13 mouse cellular contexts compared by ENCODE assay signal in the genomic region with DNA sequence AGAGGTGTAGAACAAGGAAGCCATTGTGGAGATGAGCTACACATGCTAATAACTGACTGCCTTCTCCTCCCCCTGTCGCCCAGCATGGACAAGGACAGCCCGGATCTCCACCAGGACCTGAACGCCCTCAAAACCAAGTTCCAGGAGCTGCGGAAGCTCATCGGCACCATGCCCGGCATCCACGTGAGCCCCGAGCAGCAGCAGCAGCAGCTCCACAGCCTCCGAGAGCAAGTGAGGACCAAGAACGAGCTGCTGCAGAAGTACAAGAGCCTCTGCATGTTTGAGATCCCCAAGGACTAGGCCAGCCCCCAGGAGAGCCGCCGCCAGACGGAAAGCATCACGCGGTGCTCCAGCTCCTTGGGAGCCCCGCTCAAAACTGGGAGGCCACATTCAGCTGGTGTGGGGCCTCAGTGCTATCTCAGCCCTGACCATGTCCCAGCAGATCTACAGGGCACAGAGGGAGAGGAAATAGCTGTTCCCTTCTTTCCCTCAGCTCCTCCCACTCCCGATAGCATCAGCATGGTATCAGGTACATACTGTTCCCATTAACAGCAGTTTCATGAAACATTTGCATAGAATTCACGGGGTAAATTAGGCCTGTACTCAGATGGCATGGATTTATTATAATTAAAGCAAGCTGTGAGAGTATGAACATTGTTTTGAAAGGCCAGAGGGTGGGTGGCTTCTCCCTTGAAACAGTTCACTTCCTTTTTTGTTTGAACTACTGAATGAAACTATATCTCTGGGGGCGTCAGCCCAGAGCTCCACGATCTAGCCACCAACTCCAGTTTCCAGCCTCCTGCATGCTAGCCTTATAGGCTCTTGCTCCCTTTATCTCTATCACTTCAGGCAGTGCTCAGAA. TPM values are rescaled to one million over a fixed set of nuclear protein-coding genes. Genes with fewer than 3 reads are reported as not detected.
DNase-seq lines count a peak whose midpoint lies in the region; ATAC-seq and TF ChIP-seq lines count a peak whose summit lies in the region.
"Had no signal": no experiment of that assay in that cellular context is flagged by ENCODE, and none has a peak within 500 bp of the region (broad histone marks: within the 10 kb centered on the region; RNA-seq: fewer than 3 reads in every experiment).

No protein-coding gene starts in this region.

- peaks cover 23% of the 10 kb centered on the region for H3K27me3 ChIP-seq in embryonic facial prominence, embryonic 14.5 days (replicated peaks; ENCODE audit: control insufficient read depth, insufficient read depth, low read length)
- H3K27me3 ChIP-seq in limb, embryonic 15.5 days = peaks cover 30% of the 10 kb centered on the region
- peaks cover 33% of the 10 kb centered on the region for H3K27me3 ChIP-seq in hindbrain, embryonic 12.5 days

- TF ChIP-seq CTCF in layer of hippocampus, adult 2 months (conservative IDR thresholded peaks at IDR 0.05) = no peak

- ATAC-seq in embryonic facial prominence, embryonic 14.5 days (ENCODE audit: low read depth) = peak; percentile 22; the same call in 1 of the 2 replicates
- no peak for ATAC-seq in limb, embryonic 15.5 days (ENCODE audit: insufficient number of reproducible peaks, low FRiP score, low TSS enrichment, low read depth)
- no peak for ATAC-seq in hindbrain, embryonic 12.5 days (ENCODE audit: low FRiP score)
- ATAC-seq: activated CD4-positive, CD25-positive, alpha-beta regulatory T cell, adult 4 months; forebrain, embryonic 13.5 days; intestine, embryonic 15.5 days had no signal

- H3K36me3 ChIP-seq in embryonic facial prominence, embryonic 14.5 days (ENCODE audit: control insufficient read depth, insufficient read depth, low read length) = peaks cover 26% of the 10 kb centered on the region
- H3K36me3 ChIP-seq in limb, embryonic 15.5 days = peaks cover 32% of the 10 kb centered on the region
- H3K36me3 ChIP-seq in hindbrain, embryonic 12.5 days = peaks cover 18% of the 10 kb centered on the region

- H3K4me3 ChIP-seq in layer of hippocampus, adult 2 months = no peak overlapping the region
- H3K4me3 ChIP-seq in embryonic facial prominence, embryonic 14.5 days (ENCODE audit: low read depth, low read length) = no peak overlapping the region
- H3K4me3 ChIP-seq in limb, embryonic 15.5 days = no peak overlapping the region
- H3K4me3 ChIP-seq in hindbrain, embryonic 12.5 days = no peak overlapping the region
- H3K4me3 ChIP-seq: forebrain, embryonic 13.5 days; intestine, embryonic 15.5 days had no signal

- no peak overlapping the region; the same call in 1 of the 2 replicates for H3K9ac ChIP-seq in embryonic facial prominence, embryonic 14.5 days (ENCODE audit: low read depth, low read length)
- H3K9ac ChIP-seq in limb, embryonic 15.5 days = no peak overlapping the region
- H3K9ac ChIP-seq in hindbrain, embryonic 12.5 days = no peak overlapping the region
- H3K9ac ChIP-seq: forebrain, embryonic 13.5 days; intestine, embryonic 15.5 days had no signal

- H3K27ac ChIP-seq in layer of hippocampus, adult 2 months = peak overlapping the region; percentile 88
- H3K27ac ChIP-seq in embryonic facial prominence, embryonic 14.5 days (replicated peaks; ENCODE audit: low read depth, low read length) = peak overlapping the region; percentile 46; the same call in 1 of the 2 replicates
- H3K27ac ChIP-seq in limb, embryonic 15.5 days = peak overlapping the region; percentile 33; the same call in 1 of the 2 replicates
- no peak overlapping the region for H3K27ac ChIP-seq in hindbrain, embryonic 12.5 days
- H3K27ac ChIP-seq: forebrain, embryonic 13.5 days; intestine, embryonic 15.5 days had no signal

- H3K9me3 ChIP-seq in embryonic facial prominence, embryonic 14.5 days (ENCODE audit: control insufficient read depth, low read length) = no peaks in the 10 kb centered on the region
- H3K9me3 ChIP-seq in limb, embryonic 15.5 days = no peaks in the 10 kb centered on the region
- H3K9me3 ChIP-seq in hindbrain, embryonic 12.5 days (replicated peaks) = no peaks in the 10 kb centered on the region
- H3K9me3 ChIP-seq: forebrain, embryonic 13.5 days; intestine, embryonic 15.5 days had no signal

- WGBS in embryonic facial prominence, embryonic 14.5 days = 42% methylated on average over 20 of the region's 20 CpGs
- WGBS in limb, embryonic 15.5 days = 64% methylated on average over 20 of the region's 20 CpGs
- WGBS in hindbrain, embryonic 12.5 days = 85% methylated on average over 20 of the region's 20 CpGs

- peaks cover 27% of the 10 kb centered on the region for H3K4me1 ChIP-seq in embryonic facial prominence, embryonic 14.5 days (ENCODE audit: control insufficient read depth, insufficient read depth, low read length)
- peaks cover 33% of the 10 kb centered on the region for H3K4me1 ChIP-seq in limb, embryonic 15.5 days
- H3K4me1 ChIP-seq in hindbrain, embryonic 12.5 days = peaks cover 24% of the 10 kb centered on the region

- H3K4me2 ChIP-seq in embryonic facial prominence, embryonic 14.5 days (ENCODE audit: low read depth, low read length) = peak overlapping the region; percentile 16; the same call in 1 of the 2 replicates
- no peak overlapping the region for H3K4me2 ChIP-seq in limb, embryonic 15.5 days
- H3K4me2 ChIP-seq in hindbrain, embryonic 12.5 days (replicated peaks) = no peak overlapping the region
- H3K4me2 ChIP-seq: forebrain, embryonic 13.5 days; intestine, embryonic 15.5 days had no signal

- peak; percentile 23 for DNase-seq in embryo, embryonic 10.5 days (ENCODE audit: low spot score)
- no peak for DNase-seq in embryo, embryonic 9.5 days (ENCODE audit: extremely low spot score)
- peak; percentile 41 to 54 for DNase-seq in layer of hippocampus, adult 2 months (ENCODE audit: low spot score in 2 of 2)
- no peak for DNase-seq in layer of hippocampus, adult 8-10 months (ENCODE audit: low spot score in 2 of 2)
- peak; percentile 56 for DNase-seq in embryonic facial prominence, embryonic 14.5 days (ENCODE audit: low spot score)
- DNase-seq in B cell, adult 2 months = no peak
- DNase-seq: spleen, adult 18-20 months; thymus, postnatal 4 days had no signal

RNA-seq across cellular contexts. Expression of a gene that starts 4.0 kb away (rescaled TPM):
- total RNA-seq in layer of hippocampus, adult 2 months (2021) = 10 to 100 TPM; 55.7 to 61.0 TPM
- 10 to 100 TPM; 34.8 to 47.6 (median 41.1) TPM for total RNA-seq in layer of hippocampus, adult 8-10 months (2022)
- polyA plus RNA-seq in embryonic facial prominence, embryonic 14.5 days (2014; fragmentation: Nextera tagmentation; extraction: Ambion mirVana) = 1.6 and 2.2 TPM in 2 replicates
- 1.6 and 3.1 TPM in 2 replicates for polyA plus RNA-seq in limb, embryonic 15.5 days (2015; fragmentation: Nextera tagmentation; extraction: Ambion mirVana)
- polyA plus RNA-seq in hindbrain, embryonic 12.5 days (2016; fragmentation: Nextera tagmentation; extraction: Ambion mirVana) = 1.5 and 1.7 TPM in 2 replicates

RNA-seq across cellular contexts. Expression of a gene that starts 12.7 kb away (rescaled TPM):
- 10 to 100 TPM; 36.8 to 40.5 TPM for total RNA-seq in layer of hippocampus, adult 2 months (2021)
- 10 to 100 TPM; 34.2 to 40.1 (median 34.8) TPM for total RNA-seq in layer of hippocampus, adult 8-10 months (2022)
- polyA plus RNA-seq in embryonic facial prominence, embryonic 14.5 days (2014; fragmentation: Nextera tagmentation; extraction: Ambion mirVana) = 33.3 and 37.8 TPM in 2 replicates
- polyA plus RNA-seq in limb, embryonic 15.5 days (2015; fragmentation: Nextera tagmentation; extraction: Ambion mirVana) = 35.0 and 38.8 TPM in 2 replicates
- polyA plus RNA-seq in hindbrain, embryonic 12.5 days (2016; fragmentation: Nextera tagmentation; extraction: Ambion mirVana) = 34.7 and 36.6 TPM in 2 replicates

Comparison
In these comparisons a context has a peak if more than half of its experiments do, and no peak if none do; other contexts are left out.
1. DNase-seq: peak in embryo, embryonic 10.5 days (single experiment), layer of hippocampus, adult 2 months (2 of 2) and embryonic facial prominence, embryonic 14.5 days (single experiment); none in embryo, embryonic 9.5 days (single experiment), layer of hippocampus, adult 8-10 months (0 of 2) and B cell, adult 2 months (0 of 2).